Mouse (Mus musculus) olfactory bulb, adult 2 months (tissue): Measurements from ENCODE around the gene 2210016F16Rik.

Experiments used
- CTCF ChIP-seq: fragments of 200-500 bp; IDR thresholded peaks from 2 replicates; pipeline ENCODE4 v1.5.1; 2012; ENCODE audit warnings: low read depth, mild to moderate bottlenecking, low read length, moderate library complexity; ENCODE audit not compliant: insufficient read depth
- POLR2A ChIP-seq: fragments of 200-500 bp; IDR thresholded peaks from 2 replicates; pipeline ENCODE4 v1.6.1; 2012; ENCODE audit warnings: mild to moderate bottlenecking, low read depth, low read length, moderate library complexity; ENCODE audit not compliant: insufficient read depth

- TF ChIP-seq CTCF (no peak), POLR2A (no peak)
Measured at GRCm38 (mm10) chr13:58344505-58344904, 40.5 kb downstream of the 2210016F16Rik start.
